Mouse (Mus musculus): ENCODE data around the gene Ralgapa2. TPM values are rescaled to one million over a fixed set of nuclear protein-coding genes. Genes with fewer than 3 reads are reported as not detected.
A peak's percentile ranks its signal among the peaks of the same experiment; 100 is the strongest.

Ralgapa2 gene
- total RNA-seq, 2 experiments from 2014 or later: 26.0 to 29.8 TPM

DNA sequence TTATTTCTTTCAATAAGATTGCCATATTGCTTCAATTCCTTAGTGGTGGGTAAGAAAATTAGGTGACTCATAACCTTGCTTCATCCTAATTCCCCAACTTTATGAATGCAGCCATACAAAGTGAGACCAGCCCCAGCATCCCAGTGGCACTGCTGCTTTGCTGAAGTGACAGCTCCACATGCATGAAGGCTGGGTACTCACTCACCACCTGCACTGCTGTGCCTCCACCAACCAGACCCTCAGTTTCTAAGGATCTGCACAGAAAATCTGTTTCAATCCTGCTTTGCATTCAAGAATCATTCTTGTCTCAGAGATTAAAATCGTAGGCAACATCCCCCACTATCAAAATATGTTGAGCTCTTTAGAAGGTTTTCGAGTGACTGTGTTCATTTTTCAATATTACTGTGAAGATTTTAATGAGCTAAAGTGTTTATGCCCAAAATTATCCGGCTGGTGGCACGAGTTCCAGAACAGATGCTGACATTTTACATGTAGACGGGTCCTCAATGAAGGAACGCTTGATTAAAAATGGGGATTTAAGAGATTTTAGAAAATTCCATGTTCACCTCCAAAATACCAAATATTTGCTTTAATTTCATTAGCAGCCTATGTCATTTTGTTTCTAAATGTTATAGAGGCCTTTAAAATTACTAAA, 113.8 kb downstream of the Ralgapa2 start:
- no peak for DNase-seq (ENCODE audit: extremely low spot score in 1 of 2, low spot score in 2 of 2)
- intact Hi-C loops (cut with DNase I): no loop called here

DNA sequence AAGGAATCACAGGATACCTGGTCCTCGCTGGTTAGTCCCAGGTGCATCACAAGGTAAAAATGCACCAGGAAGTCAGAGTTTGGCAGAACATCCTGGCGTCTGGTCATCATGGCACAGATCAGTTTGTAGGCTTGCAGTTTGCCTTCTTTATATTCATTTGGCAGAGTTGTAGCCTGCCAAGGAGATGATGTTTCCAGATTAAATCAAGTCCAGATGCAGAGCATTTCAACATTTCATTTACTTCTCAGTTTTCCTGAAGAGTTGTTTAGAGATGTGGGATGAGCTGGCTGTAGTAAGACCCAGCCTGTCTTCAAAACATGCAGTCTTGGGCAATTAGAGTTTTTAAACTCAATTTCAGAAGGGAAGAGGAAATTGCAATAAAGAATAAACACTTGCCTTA, 124.9 kb downstream of the Ralgapa2 start:
- intact Hi-C loops (cut with DNase I): loop anchor here (10.0 kb wide), 2 partner anchors 162 to 432 kb away; partner anchors contain the start of gene Insm1
- no peak for DNase-seq (ENCODE audit: extremely low spot score in 1 of 2, low spot score in 2 of 2)

DNA sequence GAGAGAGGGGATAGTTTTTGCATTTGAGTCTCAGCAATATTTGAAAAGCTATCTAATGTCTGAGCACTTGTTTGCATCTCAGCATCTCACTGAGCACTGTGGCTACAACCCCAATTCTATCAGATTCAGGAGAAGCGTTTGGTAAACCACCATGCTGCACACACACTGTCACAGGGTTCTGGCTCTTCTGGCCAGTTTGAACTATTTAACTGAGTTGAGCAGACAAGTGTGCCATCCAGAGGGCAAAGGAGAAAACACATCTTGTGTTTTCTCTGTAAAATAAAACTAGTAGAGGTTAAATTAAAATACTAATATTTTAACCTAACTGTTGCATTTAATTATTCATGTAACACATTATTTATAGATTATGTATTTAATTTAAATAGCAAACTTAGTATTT, 127.6 kb downstream of the Ralgapa2 start:
- intact Hi-C loops (cut with DNase I): loop anchor here (10.0 kb wide), 2 partner anchors 160 to 430 kb away; partner anchors contain the start of gene Insm1
- no peak for DNase-seq (ENCODE audit: extremely low spot score in 1 of 2, low spot score in 2 of 2)

DNA sequence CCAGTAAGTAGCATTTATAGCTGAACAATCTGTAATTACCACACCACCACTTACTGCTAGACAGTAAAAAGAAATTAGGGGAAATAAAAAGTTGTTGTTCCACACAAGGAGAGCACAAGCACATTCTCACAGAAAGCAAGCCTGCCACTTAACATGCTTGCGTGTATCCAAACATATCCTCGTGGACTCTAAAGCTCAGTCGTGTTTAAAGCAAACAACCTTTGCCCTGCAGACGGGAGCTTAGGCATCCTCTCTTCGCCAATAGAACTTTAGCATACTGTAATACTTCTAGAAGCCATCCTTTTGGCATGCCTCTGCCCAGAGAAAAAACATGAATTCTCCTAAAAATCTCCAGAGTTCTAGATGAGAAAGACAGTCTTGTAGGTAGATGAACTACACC, 135.9 kb downstream of the Ralgapa2 start:
- no peak for DNase-seq (ENCODE audit: extremely low spot score in 1 of 2, low spot score in 2 of 2)
- intact Hi-C loops (cut with DNase I): no loop called here

DNA sequence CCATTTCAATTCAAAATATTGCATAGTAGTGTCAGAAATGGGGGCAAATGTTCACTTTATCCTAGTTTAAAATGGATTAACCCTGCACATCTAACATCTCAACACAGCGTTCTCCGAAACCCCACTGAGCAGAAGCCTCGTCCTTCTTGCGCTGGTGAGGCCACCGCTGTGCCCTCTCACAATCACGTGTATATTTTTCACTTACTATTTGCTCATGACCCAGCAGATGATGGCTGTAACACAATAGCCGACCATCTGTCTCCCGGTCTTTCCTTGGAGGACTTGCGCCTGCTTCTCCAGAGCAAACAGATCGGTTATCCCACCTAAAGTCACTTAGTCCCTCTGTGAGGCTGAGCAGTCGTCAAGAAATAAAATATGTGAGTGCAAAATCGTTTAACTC, 146.0 kb downstream of the Ralgapa2 start:
- intact Hi-C loops (cut with DNase I): no loop called here
- DNase-seq (ENCODE audit: extremely low spot score in 1 of 2, low spot score in 2 of 2): no peak

DNA sequence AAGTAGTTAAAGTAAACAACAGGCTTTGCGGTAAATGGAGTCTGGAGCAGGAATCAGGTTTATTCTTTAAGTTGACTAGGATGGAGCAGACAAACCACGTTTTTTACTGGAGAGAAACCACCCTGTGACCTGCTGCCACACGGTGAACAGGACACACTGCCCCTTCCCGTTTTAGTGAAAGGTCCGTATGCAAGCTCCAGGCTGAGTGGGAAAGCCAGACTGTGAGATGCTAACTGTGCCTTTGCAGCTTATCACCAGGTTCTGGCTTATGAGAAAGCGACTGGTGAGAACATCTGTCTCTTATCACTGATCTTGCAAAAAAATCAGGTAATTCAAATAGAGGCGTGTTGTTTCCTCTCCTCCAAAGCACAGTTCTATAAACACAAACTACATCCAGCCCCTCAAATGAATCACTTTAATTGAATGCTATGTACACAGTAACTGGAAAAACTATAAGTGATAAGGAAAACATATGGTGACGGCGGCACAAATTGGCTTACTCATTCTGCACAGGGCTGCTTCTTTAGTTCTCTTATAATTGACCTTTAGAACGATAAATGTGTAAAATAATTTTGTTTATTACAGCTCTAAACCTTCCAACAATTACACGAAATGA, 146.7 kb downstream of the Ralgapa2 start:
- intact Hi-C loops (cut with DNase I): no loop called here
- DNase-seq (ENCODE audit: extremely low spot score in 1 of 2, low spot score in 2 of 2): no peak

DNA sequence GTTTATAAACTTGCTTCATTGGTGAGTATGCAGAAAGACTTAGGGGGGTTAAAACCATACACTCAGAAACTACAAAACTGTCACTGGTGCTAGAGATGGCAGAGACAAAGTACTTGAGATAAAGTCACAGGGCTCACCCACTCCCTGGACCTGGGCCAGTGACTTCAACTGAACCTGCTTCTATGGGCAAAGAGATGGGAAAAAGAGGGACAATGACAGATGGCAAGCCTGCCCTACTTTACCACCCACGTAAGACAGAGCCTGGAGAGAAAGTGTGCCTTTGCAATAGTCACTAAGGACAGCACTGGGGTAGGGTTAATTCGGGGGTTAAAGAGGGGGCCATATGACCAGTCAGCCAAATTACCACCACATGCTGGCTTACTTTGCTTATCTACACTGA, 148.7 kb downstream of the Ralgapa2 start:
- intact Hi-C loops (cut with DNase I): no loop called here
- peak in 1 of 2 experiments; percentile 45 for DNase-seq (ENCODE audit: extremely low spot score in 1 of 2, low spot score in 2 of 2)

DNA sequence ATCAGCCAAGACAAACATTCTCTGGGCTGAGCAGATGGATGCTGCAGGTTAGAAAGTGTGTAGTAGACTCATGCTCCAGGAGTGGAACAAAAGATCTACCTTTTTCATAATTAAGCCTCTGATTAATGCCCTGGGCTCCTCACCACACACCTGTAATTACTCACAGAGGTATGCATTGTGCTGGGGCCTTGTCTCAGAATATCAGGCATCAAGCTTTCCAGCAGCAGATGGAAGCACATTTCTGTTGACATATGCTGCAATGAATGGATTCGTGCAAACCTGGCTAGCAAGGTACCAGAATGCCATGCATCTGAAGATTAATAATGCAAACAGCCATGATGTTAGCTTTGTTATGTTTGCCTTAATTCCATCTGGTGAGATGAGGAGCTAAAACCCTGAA, 149.2 kb downstream of the Ralgapa2 start:
- no peak for DNase-seq (ENCODE audit: extremely low spot score in 1 of 2, low spot score in 2 of 2)
- intact Hi-C loops (cut with DNase I): no loop called here

DNA sequence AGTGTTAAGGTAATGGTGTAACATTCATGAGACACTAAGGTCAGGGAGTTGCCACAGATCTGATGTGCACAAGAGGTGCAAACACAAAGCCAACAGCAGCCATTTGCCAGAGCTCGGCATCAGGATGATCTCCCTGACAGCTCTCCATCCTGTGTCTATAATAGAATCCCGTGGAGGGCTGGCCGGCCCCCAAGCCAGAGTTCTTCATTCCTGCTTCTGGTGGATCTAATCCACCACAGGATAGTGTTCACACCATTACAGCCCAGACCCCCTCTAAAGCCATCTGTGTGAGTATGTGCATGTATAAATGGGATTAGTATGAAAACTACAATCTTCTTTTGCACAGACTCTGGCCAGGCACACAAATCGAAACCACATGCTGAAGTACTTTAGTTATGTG, 150.2 kb downstream of the Ralgapa2 start:
- intact Hi-C loops (cut with DNase I): no loop called here
- no peak for DNase-seq (ENCODE audit: extremely low spot score in 1 of 2, low spot score in 2 of 2)

DNA sequence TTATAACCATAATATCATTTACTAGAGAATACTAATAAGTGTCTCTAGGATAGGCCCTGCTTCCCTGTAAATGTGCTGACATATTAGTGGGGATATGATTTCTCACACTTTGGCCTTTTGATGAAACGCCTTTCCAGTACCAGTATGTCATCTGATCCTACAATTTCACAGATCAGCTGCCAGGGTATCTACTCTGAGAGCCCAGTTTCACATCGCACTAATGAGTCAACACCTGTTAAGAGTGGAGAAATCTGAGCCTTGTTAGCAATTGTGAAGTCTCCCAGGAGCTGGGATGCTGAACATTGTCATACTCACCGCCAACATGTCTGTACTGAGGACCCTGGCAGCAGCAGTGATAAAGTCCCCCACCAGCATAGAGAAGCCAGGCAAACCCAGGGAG, 151.1 kb downstream of the Ralgapa2 start:
- intact Hi-C loops (cut with DNase I): no loop called here
- no peak for DNase-seq (ENCODE audit: extremely low spot score in 1 of 2, low spot score in 2 of 2)

DNA sequence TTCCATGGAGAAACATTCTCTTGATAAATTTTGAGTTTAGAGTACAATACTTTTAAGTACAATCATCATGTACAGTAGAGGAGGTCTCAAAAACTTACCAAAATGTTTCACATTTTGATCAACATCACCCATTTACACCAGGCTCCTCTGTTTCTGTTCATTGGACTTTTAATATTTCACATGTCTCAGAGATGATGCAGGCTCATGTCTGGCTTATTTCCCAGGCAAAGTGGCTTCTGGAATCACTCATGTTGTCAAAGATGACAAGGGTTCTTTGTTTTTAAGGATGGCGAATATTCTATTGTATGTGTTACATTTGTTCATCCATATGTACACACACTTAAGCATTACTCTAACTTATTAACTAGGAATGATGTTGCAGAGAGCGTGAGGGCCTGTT, 152.5 kb downstream of the Ralgapa2 start:
- intact Hi-C loops (cut with DNase I): no loop called here
- no peak for DNase-seq (ENCODE audit: extremely low spot score in 1 of 2, low spot score in 2 of 2)

DNA sequence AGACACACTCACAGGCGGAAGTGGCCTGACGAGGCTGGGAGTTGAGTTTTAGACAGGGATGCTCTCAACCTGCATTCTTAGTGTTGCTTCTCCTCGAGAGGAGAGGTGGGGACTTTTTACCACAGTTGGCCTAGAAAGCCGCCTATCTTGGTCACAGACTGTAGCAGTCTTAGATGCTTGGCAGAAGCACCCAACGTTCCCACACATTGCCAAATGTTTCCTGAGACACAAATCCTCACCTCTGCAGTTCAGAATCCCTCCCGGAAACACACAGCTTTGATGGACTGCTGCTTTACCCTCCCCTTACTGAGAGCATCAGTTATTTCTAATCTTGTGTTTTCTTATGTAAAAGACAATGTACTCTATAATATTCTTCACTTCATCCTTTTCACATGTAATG, 155.6 kb downstream of the Ralgapa2 start:
- no peak for DNase-seq (ENCODE audit: extremely low spot score in 1 of 2, low spot score in 2 of 2)
- intact Hi-C loops (cut with DNase I): no loop called here

DNA sequence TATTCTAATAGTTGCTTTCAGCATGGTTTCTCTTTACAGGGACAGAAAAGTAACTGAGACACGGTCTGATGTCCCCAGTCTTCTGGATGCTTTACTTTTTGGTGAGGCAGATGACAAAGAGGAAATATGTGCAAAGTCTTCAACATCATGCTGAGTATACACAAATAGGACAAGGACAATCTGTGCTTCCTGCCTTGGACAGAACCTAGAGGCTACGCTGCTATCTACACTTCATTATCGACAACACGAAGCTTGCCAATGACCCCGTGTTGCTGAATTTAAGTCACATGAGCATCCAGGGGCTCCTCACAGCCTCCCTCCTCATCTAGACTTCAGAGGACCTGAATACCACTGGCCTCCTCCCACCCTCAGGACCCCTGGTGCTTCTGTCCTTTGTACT, 161.9 kb downstream of the Ralgapa2 start:
- no peak for DNase-seq (ENCODE audit: extremely low spot score in 1 of 2, low spot score in 2 of 2)
- intact Hi-C loops (cut with DNase I): no loop called here

DNA sequence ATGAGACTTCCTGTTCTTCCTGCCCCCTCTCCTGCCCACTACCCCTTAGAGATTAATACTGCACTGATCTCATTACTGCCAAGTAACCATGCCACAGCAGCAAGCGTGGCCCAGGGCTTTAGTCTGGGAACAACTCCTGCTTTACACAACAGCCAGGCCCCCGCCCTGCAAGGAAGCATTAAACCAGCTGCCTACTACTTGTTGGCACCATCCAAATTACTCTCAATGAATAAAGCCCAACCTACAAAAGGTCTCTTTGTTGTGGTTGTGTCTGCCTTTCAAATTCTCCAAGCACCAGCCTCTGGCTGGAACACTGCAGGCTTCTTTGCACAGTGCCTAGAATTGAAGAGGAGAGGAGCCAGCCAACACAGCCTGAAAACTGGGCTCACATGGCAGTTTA, 164.2 kb downstream of the Ralgapa2 start:
- peak; percentile 41 to 68 for DNase-seq (ENCODE audit: extremely low spot score in 1 of 2, low spot score in 2 of 2)
- intact Hi-C loops (cut with DNase I): no loop called here

DNA sequence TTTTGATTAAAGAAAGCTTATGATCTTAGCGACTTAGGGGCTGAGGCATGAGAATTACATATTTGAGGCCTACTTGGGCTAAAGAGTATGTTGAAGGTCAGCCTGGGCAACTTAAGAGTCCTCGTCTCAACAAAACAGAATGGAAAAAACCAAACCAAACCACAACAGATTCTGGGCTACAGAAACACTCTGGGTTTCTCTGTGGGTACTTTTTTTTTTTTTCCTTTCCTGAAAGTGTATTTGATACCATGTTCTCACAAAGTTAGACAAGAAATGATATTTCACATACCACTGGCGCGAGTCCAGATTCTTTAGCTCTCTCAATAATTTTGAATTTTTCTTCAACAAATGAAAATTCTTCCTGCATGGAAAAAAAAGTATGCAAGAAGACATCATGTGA, 172.1 kb downstream of the Ralgapa2 start:
- no peak for DNase-seq (ENCODE audit: extremely low spot score in 1 of 2, low spot score in 2 of 2)
- intact Hi-C loops (cut with DNase I): no loop called here

DNA sequence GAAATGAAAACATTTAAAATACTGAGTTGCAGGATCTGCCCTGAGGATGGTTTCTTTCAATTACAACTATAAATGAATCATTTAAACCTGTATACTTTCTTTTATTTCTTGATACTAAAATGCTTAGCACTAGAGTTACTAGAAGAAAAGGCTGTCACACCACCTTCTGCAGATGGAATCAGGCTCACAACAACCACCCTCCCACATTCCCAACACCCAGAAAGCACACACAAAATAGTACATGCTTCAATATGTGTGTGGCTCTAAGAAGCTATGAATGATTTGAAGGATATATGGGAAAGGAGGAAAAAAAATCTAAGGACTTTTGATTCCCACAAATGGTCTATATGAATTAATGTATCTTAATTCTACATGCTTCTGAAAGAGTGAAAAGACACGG, 174.6 kb downstream of the Ralgapa2 start:
- intact Hi-C loops (cut with DNase I): no loop called here
- no peak for DNase-seq (ENCODE audit: extremely low spot score in 1 of 2, low spot score in 2 of 2)

DNA sequence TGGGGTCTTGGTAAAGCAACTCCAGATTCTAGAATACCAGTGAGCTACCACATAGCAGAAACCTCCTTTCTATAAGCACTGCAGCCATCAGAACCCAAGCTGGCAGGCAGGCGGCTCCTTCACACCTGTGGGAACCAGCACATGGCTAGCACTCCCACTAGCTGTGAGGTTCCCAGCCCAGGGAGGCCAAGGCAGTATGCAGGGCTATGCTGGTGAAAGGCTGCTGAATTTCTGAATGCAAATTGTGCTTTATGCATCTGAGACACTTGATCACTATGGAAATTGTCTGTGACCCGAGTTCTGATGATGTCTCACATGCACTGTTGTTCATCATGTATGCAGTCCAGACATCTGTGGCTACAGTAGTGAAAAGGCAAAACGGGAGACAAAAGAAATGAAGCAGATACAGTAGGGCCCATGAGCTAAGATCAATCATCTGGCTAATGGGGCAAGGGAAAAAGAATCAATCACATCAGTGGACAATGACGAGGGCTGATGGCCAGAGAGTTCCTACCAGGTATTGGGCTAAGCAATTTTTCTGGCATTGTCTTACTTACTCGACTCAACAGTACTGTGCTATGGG, 180.2 kb downstream of the Ralgapa2 start:
- intact Hi-C loops (cut with DNase I): no loop called here
- no peak for DNase-seq (ENCODE audit: extremely low spot score in 1 of 2, low spot score in 2 of 2)

DNA sequence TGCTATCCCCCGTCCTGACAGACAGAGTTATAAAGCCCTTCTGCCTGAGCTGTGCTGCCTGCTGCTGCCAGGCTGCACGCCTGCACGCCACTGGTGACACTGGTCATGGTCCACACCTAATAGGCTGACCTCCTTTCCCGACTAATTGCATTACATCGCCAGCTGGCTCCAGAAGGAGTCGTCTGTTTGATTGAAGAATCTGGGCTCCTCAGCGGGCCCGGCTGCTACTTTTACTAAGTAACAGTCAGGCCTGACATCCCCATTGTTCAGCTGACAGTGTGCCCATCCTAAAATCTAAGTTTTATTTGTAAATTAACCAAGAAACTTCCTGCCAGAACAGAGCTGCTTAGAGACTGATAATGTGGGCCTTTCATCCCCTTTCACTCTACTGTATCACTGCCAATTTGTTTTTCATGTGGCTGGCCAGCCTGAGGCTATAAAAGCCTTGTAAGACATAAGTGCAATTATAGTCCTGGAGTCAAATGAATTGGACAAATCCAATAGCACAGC, 181.3 kb downstream of the Ralgapa2 start:
- intact Hi-C loops (cut with DNase I): no loop called here
- peak; percentile 54 to 71 for DNase-seq (ENCODE audit: extremely low spot score in 1 of 2, low spot score in 2 of 2)

DNA sequence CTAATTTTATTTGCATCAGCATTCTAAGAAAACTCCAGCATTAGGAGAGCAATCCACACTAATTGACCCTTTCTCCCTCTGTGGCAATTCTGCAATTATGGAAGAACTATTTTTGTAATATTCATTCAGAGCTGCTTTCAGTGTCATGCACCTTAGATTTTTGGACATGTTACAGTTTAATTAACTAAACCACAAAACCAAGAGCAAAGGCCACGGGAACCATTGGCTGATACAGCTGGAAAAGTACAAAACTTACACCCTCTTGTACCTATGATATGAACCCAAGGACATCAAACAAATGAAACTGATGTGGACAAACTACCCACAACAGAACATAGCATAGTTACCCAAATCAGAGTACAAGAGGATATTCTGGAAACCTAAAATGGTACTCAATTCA, 182.0 kb downstream of the Ralgapa2 start:
- no peak for DNase-seq (ENCODE audit: extremely low spot score in 1 of 2, low spot score in 2 of 2)
- intact Hi-C loops (cut with DNase I): no loop called here

DNA sequence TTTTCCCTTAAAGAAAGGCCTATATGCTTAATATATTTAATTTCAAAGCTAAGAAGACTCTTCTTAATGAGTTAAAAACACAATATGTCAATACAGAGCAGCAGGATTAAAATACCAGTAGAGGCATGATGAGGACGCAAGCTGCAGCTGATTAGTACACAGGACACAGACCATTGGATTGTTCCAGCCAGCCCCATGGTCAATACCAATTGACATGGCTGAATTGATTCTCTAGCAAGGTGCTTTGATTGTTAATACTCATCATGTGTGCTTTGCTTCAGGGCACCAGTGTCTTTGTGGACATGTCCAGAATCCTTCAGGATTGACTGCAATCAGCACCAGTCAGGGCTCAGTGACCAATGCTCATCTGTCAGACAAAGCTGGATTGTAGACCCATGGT, 185.5 kb downstream of the Ralgapa2 start:
- no peak for DNase-seq (ENCODE audit: extremely low spot score in 1 of 2, low spot score in 2 of 2)
- intact Hi-C loops (cut with DNase I): no loop called here
